Mouse (Mus musculus) lung, embryonic 14.5 days (tissue): Measurements from ENCODE around the gene Utf1. TPM values are rescaled to one million over a fixed set of nuclear protein-coding genes. Genes with fewer than 3 reads are reported as not detected.

ENCODE experiments used
- ATAC-seq: fragments of 200-750 bp; cut with Nextera tagmentation; 2 replicates; pipeline ENCODE4 v1.8.0; 2017; ENCODE audit warnings: mild to moderate bottlenecking, moderate TSS enrichment, moderate library complexity; ENCODE audit not compliant: insufficient read depth
- DNase-seq: peaks from one replicate; pipeline ENCODE4 v3.0.0-alpha.2; 2015
- H3K27ac ChIP-seq: fragments of 300-500 bp; sonication (generic); 2 replicates; pipeline ENCODE4 v1.5.1; 2014; ENCODE audit warnings: low read depth, mild to moderate bottlenecking, moderate library complexity
- H3K27me3 ChIP-seq: fragments of 300-500 bp; sonication (generic); 2 replicates; pipeline ENCODE4 v1.6.1; 2014; ENCODE audit warnings: low read length, control low read depth; ENCODE audit not compliant: insufficient read depth
- H3K36me3 ChIP-seq: fragments of 300-500 bp; sonication (generic); 2 replicates; pipeline ENCODE4 v1.6.1; 2014; ENCODE audit warnings: control low read depth; ENCODE audit not compliant: insufficient read depth
- H3K4me1 ChIP-seq: fragments of 300-500 bp; sonication (generic); 2 replicates; pipeline ENCODE4 v1.6.1; 2014; ENCODE audit warnings: antibody characterized with exemption, control low read depth; ENCODE audit not compliant: insufficient read depth
- H3K4me2 ChIP-seq: fragments of 300-500 bp; sonication (generic); 2 replicates; pipeline ENCODE4 v1.6.1; 2014; ENCODE audit warnings: mild to moderate bottlenecking
- H3K4me3 ChIP-seq: fragments of 300-500 bp; sonication (generic); 2 replicates; pipeline ENCODE4 v1.5.1; 2014; ENCODE audit warnings: low read depth, low read length
- H3K9ac ChIP-seq: fragments of 300-500 bp; sonication (generic); 2 replicates; pipeline ENCODE4 v1.6.1; 2014
- H3K9me3 ChIP-seq: fragments of 300-500 bp; sonication (generic); 2 replicates; pipeline ENCODE4 v1.6.1; 2016; ENCODE audit warnings: low read depth, low read length, control low read depth
- CTCF ChIP-seq: IDR thresholded peaks from 2 replicates; pipeline ENCODE4 v1.5.1; 2016; ENCODE audit warnings: antibody characterized with exemption, low read depth
- WGBS: fragments of 180-500 bp; shearing (Covaris S2); extraction: QIAGEN DNeasy Blood & Tissue Kit; methylation state at CpG from one replicate; pipeline ENCODE4 v1.1.7; 2014; 5-methylcytosine and 5-hydroxymethylcytosine counted together
- polyA plus RNA-seq: library from polyadenylated mRNA; unstranded; fragments of >200 nt; fragmentation: Nextera tagmentation; extraction: Ambion mirVana; gene quantifications from 2 replicates; pipeline ENCODE4 v1.2.1, GENCODE M21; 2014

Utf1 gene
- polyA plus RNA-seq, 1 experiment from 2014 or later: 0.14 TPM

DNA sequence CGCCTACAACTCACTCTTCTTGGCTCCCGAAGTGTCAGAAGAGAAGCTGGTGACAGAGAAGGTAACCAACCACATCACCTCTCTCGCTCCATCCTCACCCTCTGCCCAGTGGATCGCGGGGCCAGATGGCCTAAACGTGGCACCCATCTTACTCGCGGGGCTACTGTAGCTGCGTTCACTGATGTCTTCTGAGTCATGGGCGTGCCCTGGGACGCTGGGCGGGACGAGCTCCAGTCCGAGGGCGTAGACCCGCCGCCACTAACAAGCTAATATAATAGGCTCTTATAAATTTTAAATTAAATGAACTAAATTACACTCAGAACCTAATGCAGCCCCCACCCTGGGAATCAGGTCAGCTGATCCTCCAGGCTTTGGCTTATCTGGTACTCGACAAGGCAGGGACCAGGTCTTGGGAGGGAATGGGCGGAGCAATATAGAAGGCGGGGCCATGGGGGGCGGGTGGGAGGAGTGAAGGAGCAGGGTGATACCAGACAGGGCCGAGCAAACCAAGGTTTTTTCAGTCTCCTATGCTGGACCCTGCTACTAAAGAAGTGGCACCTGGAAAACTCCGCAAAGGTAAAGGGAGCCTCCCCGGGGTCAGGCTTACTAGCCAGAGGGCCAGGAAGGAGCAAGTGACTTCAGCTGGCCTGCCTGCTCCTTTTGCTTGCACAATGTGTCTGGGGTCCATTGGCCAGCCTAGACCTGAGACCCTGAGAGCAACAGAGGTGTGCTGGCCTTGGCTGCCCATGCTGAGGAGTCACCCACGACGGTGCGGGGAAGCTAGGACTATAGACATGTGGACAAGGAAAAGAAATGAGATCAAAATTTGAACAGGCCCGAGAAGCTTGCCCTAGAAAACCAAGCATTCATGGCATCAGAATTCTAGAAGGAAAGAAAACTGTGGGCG, 29.2 kb upstream of the Utf1 start:
- peak; percentile 18 for DNase-seq
- H3K9me3 ChIP-seq: no peaks in the 10 kb centered on the region
- no peak overlapping the region for H3K9ac ChIP-seq
- H3K4me1 ChIP-seq: no peaks in the 10 kb centered on the region
- peak; percentile 81 for ATAC-seq
- H3K36me3 ChIP-seq: no peaks in the 10 kb centered on the region
- peak overlapping the region; percentile 54 for H3K4me2 ChIP-seq
- H3K27me3 ChIP-seq: peaks cover 26% of the 10 kb centered on the region; the same call in 1 of the 2 replicates
- 8% methylated on average over 29 of the region's 29 CpGs for WGBS
- no peak overlapping the region for H3K27ac ChIP-seq
- TF ChIP-seq CTCF: no peak
- peak overlapping the region; percentile 32 for H3K4me3 ChIP-seq

- peak overlapping the region; percentile 23; the same call in 1 of the 2 replicates for H3K4me2 ChIP-seq
- 3% methylated on average over 14 of the region's 14 CpGs for WGBS
- no peaks in the 10 kb centered on the region for H3K9me3 ChIP-seq
- no peak overlapping the region for H3K27ac ChIP-seq
- peaks cover 26% of the 10 kb centered on the region; the same call in 1 of the 2 replicates for H3K27me3 ChIP-seq
- no peaks in the 10 kb centered on the region for H3K36me3 ChIP-seq
- no peak for TF ChIP-seq CTCF
- H3K9ac ChIP-seq: no peak overlapping the region
- DNase-seq: no peak
- no peak for ATAC-seq
- no peaks in the 10 kb centered on the region for H3K4me1 ChIP-seq
- H3K4me3 ChIP-seq: no peak overlapping the region
Observed at GRCm38 (mm10) chr7:139915646-139916257, 27.8 kb upstream of the Utf1 start.

DNA sequence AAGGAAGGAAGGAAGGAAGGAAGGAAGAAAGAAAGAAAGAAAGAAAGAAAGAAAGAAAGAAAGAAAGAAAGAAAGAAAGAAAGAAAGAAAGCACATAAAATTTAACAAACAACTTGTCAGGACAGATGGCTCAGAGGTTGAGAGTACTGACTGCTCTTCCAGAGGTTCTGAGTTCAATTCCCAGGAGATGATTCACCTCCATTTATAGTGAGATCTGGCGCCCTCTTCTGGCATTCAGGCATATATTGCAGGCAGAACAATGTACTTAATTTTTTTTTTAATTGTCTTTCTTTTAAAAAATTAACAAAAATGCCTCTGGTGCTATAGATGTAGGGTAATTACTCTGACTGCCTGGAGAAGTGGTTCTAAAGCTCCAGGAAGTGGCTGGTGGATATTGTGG, 27.2 kb upstream of the Utf1 start:
- ATAC-seq: no peak

DNA sequence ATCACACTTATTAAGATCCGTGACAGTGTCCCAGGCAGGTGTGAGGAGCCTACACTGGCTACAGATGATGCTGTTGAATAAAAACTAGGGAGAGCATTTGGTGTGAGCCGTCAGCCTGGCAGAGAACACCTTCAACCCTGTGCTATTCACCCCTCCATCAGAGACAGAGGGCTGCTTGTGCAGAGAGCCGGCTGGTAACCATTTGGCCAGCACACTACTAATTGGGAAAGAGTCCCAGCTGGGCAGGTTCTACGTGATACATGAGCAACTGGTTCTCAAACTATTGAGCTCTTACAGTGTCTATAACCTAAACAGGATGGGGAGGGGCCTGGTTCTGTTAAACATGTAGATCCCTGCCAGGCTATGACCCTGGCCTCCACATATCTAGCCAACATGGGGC, 25.3 kb upstream of the Utf1 start:
- Histone ChIP-seq H3K4me1 (no peaks in the 10 kb centered on the region), H3K27ac (no peak overlapping the region), H3K9ac (no peak overlapping the region), H3K36me3 (no peaks in the 10 kb centered on the region), H3K4me2 (no peak overlapping the region), H3K27me3 (peaks cover 18% of the 10 kb centered on the region; the same call in 1 of the 2 replicates), H3K9me3 (no peaks in the 10 kb centered on the region), H3K4me3 (no peak overlapping the region)
- DNase-seq (no peak), ATAC-seq (no peak)
- 67% methylated on average over 4 of the region's 4 CpGs for WGBS
- TF ChIP-seq CTCF: no peak

More for the DNA sequence above, 27.2 kb upstream of the Utf1 start:
- H3K4me2 ChIP-seq: no peak overlapping the region
- peak; percentile 39 for DNase-seq
- H3K4me3 ChIP-seq: no peak overlapping the region
- no peak overlapping the region for H3K9ac ChIP-seq
- H3K9me3 ChIP-seq: no peaks in the 10 kb centered on the region
- no peaks in the 10 kb centered on the region for H3K36me3 ChIP-seq
- peak; percentile 36; the same call in 1 of the 2 replicates for TF ChIP-seq CTCF
- no peaks in the 10 kb centered on the region for H3K4me1 ChIP-seq
- 0% methylated on average over 1 of the region's 1 CpGs for WGBS
- H3K27me3 ChIP-seq: peaks cover 26% of the 10 kb centered on the region; the same call in 1 of the 2 replicates
- no peak overlapping the region for H3K27ac ChIP-seq

DNA sequence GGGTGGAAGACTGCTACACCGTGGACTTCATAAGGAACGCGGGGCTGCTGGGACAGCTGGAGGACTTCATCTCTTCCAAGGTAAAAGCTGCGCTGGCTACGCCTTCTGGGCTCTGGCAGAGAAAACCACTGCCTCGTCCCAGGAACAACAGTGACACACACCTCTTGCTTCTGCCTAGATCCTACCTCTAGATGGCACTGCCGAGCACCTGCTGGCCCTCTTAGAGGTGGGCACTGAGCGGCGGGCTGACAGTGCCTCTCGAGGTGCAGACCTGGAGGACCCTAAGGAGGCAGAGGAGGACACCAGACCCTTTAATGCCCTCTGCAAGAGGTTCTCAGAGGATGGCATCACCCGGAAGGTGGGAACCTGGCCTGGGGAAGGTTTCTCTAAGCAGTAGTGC, 12.9 kb upstream of the Utf1 start:
- DNase-seq: peak; percentile 64
- no peaks in the 10 kb centered on the region for H3K27me3 ChIP-seq

DNA sequence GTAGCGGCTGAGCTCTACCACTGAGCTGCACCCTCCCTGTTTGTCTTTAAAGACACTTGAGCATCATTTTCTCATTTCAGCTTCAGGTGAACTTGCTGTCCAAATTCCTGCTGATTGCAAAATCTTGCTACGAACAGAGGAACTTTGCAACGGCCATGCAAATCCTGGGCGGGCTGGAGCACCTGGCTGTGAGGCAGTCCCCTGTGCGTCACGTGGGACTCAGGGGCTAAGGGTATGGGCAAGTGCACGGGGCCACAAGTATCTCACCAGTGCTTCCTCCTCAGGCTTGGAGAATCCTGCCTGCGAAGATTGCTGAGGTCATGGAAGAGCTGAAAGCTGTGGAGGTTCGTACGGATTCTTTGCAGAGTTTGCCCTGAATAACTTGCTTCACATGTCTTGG, 6.9 kb upstream of the Utf1 start:
- Histone ChIP-seq H3K9me3 (no peaks in the 10 kb centered on the region), H3K27me3 (peaks cover 6% of the 10 kb centered on the region), H3K27ac (no peak overlapping the region), H3K4me3 (no peak overlapping the region), H3K9ac (no peak overlapping the region), H3K4me1 (no peaks in the 10 kb centered on the region), H3K36me3 (no peaks in the 10 kb centered on the region), H3K4me2 (no peak overlapping the region)
- TF ChIP-seq CTCF: no peak
- 77% methylated on average over 10 of the region's 10 CpGs for WGBS
- DNase-seq (no peak), ATAC-seq (no peak)

More for the DNA sequence above, 12.9 kb upstream of the Utf1 start:
- Histone ChIP-seq H3K27ac (no peak overlapping the region), H3K4me2 (no peak overlapping the region), H3K9ac (no peak overlapping the region), H3K9me3 (no peaks in the 10 kb centered on the region), H3K4me1 (no peaks in the 10 kb centered on the region), H3K36me3 (no peaks in the 10 kb centered on the region), H3K4me3 (no peak overlapping the region)
- ATAC-seq: peak; percentile 47; the same call in 1 of the 2 replicates
- peak; percentile 78 for TF ChIP-seq CTCF
- 18% methylated on average over 11 of the region's 11 CpGs for WGBS

GRCm38 (mm10) chr7:139937138-139937537, 6.5 kb upstream of the Utf1 start:
- Histone ChIP-seq H3K9ac (no peak overlapping the region), H3K4me1 (no peaks in the 10 kb centered on the region), H3K27ac (no peak overlapping the region), H3K4me3 (no peak overlapping the region), H3K36me3 (no peaks in the 10 kb centered on the region), H3K27me3 (peaks cover 10% of the 10 kb centered on the region), H3K9me3 (no peaks in the 10 kb centered on the region), H3K4me2 (no peak overlapping the region)
- no peak for ATAC-seq
- TF ChIP-seq CTCF: no peak
- WGBS: 67% methylated on average over 3 of the region's 3 CpGs
- DNase-seq: no peak
